Mouse (Mus musculus): ENCODE measurements around the gene Commd1. TPM values are rescaled to one million over a fixed set of nuclear protein-coding genes. Genes with fewer than 3 reads are reported as not detected.

Gene Commd1
- total RNA-seq, 2 experiments from 2014 or later = 139 to 159 TPM

GRCm38 (mm10) chr11:22891876-22892275, 90.3 kb downstream of the Commd1 start:
- no peak for DNase-seq (ENCODE audit: low spot score in 2 of 2)

GRCm38 (mm10) chr11:22891242-22891641, 90.9 kb downstream of the Commd1 start:
- DNase-seq (ENCODE audit: low spot score in 2 of 2) = no peak

DNA sequence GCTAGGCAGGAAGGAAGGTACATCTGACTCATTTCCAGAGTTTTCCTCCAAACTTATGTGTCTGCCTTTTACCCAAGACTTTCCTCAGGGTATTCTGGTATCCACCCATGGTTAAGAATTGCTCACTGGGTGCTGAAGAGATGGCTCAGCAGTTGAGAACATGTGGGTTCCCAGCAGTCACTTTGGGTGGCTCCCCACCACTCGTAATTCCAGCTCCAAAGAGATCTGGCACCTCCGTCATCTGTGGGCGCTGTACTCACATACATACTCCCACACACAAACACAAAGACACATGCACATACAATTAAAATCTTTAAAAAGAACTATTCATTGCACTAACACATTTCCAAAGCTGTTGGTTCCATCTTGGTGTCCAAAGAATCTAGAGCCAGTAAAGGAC, 93.0 kb downstream of the Commd1 start:
- DNase-seq (ENCODE audit: low spot score in 2 of 2) = no peak

DNA sequence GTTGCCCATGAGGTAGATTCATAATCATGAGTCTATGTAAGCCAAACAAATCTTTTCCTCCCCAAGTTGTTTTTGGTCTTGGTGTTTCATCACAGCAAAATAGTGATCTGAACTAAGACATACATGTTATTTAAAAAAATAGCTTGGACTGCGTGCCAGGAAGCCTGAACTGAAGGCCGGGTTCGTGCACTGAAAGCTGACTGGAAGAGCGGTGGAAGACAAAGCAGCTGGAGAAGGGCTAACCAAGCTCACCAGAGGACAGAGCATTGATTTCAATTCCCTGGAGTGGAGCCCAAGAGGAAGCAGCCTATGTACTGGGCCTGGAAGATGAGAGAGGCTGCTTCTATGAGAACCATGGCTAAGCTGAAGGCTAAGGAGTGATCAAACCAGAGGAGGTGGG, 95.2 kb downstream of the Commd1 start:
- DNase-seq (ENCODE audit: low spot score in 2 of 2) = no peak

DNA sequence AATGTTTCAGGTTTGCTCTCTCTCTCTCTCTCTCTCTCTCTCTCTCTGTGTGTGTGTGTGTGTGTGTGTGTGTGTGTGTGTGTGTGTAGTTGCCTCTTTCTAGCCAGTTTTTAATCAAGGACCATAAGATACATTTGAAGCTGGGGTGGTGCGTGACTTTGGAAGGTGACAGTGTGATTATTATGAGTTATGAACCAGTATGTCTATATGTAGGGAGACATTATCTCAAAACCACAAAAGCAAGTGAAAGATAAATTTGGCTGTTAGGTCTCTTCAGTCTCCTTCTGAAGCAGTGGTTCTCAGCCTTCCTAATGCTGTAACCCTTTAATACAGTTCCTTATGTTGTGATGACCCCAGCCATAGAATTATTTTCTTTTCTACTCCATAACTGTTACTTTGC, 96.8 kb downstream of the Commd1 start:
- no peak for DNase-seq (ENCODE audit: low spot score in 2 of 2)

GRCm38 (mm10) chr11:22883676-22884075, 98.5 kb downstream of the Commd1 start:
- DNase-seq (ENCODE audit: low spot score in 2 of 2) = no peak

DNA sequence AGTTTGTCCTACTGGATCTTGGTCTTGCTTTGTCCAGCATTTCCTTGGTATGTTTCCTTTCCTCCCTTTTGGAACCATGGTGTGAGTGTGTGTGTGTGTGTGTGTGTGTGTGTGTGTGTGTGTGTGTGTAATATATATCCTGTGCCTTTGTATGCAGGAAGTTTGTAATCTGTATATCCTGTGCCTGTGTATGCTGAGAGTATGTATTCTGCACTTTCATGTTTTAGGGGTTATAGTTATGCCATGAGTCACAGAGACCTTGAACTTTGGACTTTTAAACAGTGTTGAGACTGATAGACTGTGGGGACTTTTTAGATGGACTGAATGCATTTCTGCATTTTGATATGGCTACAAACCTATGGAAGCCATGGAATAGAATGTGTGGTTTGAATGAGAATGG, 99.3 kb downstream of the Commd1 start:
- no peak for DNase-seq (ENCODE audit: low spot score in 2 of 2)

DNA sequence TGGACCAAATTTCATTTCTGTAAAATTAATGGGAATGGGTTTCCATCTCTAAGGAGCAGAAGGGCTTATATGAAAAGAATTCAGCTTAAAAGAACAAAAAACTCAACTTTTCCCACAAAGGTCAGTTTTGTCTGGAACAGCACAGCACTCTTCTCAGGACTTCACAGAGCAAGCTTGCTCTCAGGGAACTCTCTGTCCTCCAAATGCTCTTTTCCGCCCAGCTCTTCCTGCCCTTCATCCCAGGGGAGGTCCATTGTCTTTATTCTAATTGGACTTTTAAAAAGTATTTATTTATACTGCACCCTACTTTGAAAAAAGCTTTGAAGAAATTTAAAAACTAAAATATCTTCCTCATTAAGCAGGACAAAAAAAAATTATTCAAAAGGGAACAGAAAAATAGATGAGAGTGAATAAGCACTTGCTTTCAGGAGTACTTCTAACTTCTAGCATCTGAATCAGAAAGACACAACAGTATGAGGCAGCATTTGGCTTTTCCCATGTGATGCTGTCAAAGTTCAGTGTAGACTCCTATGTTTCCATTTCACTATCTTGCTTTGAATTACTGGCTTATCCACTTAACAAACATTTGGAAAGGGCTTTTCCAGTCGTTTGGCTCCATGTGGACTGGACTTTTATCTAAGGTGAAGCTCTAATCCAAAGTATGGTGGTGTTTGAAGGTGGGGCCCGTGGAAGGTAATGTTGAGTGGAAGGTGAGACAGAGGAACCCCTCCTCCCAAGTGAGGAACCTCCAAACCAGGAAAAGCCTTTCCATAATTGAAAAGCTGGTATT, 101.6 kb downstream of the Commd1 start:
- DNase-seq (ENCODE audit: low spot score in 2 of 2) = no peak

- DNase-seq (ENCODE audit: low spot score in 2 of 2) = no peak
Measured at GRCm38 (mm10) chr11:22879645-22880044, 102.5 kb downstream of the Commd1 start.

DNA sequence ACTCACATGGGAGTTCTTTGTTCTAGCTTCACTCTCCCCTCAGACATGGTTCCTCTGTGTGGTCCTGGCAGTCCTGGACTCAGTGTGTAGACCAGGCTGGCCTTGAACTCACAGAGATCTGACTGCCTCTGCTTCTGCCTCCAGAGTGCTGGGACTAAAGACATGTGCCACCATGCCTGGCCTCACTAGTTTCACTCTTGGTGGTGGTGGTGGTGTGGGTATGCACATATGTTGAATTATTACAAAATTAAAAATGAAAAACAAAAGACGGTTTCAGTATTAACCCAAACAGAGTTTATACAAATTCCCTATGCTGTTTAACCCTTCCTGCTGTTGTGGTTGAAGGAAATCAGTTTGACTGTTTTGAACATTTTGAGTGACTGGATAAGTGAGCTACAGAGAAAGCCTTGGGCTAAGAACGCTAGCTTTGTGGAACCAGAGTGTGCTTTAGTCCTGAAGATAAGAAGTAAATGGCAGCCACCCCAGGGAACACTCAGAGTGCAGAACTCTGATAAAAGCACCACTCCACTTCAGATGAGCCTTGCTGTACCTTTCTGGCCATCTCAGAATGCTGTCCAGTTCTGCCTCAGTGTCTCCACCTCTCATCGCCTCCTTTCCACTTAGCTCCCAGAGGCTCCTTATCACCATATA, 105.4 kb downstream of the Commd1 start:
- no peak for DNase-seq (ENCODE audit: low spot score in 2 of 2)

DNA sequence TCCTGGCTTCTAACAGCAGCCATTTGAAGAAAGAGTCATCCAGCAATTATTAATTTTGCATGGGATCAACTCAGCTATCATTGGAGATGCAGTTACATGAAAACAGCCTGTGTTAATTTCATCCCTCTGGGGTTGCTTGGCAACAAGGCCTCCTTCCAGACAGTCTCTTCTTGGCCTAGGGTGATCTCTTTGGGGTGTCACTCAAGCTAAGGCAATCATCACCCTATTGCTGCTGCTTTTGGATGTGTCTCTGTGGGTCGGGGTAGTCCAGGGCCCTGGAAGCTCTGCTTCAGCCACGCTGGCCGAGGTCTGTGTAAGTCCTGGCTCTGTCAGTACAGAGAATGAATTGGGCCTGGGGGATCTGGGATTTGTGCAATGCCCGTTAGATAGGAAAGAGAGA, 106.9 kb downstream of the Commd1 start:
- no peak for DNase-seq (ENCODE audit: low spot score in 2 of 2)

GRCm38 (mm10) chr11:22874747-22875146, 107.4 kb downstream of the Commd1 start:
- no peak for DNase-seq (ENCODE audit: low spot score in 2 of 2)

GRCm38 (mm10) chr11:22873383-22873782, 108.8 kb downstream of the Commd1 start:
- no peak for DNase-seq (ENCODE audit: low spot score in 2 of 2)

GRCm38 (mm10) chr11:22872307-22872680, 109.9 kb downstream of the Commd1 start:
- no peak for DNase-seq (ENCODE audit: low spot score in 2 of 2)

GRCm38 (mm10) chr11:22871628-22872306, 110.4 kb downstream of the Commd1 start:
- no peak for DNase-seq (ENCODE audit: low spot score in 2 of 2)

DNA sequence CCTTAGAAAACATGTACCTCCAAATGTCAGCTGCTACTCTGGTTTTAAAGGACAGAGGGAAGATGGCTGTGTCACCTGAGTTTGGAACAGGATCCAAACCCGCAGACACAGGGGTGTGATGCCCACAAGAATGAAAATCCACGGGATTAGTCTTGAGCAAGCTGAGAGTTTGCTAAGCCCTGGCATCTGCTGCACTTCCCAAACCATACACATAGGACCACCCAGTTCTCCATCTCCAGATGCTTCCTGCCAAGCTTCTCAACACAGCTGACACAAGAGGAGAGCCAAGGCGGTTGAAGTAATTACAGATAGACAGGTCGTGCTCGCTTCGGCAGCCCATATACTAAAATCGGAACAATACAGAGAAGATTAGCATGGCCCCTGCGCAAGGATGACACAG, 113.6 kb downstream of the Commd1 start:
- DNase-seq (ENCODE audit: low spot score in 2 of 2) = no peak

- no peak for DNase-seq (ENCODE audit: low spot score in 2 of 2)
Measured at GRCm38 (mm10) chr11:22867691-22868090, 114.5 kb downstream of the Commd1 start.

GRCm38 (mm10) chr11:22865635-22866246, 116.4 kb downstream of the Commd1 start:
- no peak for DNase-seq (ENCODE audit: low spot score in 2 of 2)

GRCm38 (mm10) chr11:22864305-22865060, 117.7 kb downstream of the Commd1 start:
- no peak for DNase-seq (ENCODE audit: low spot score in 2 of 2)

DNA sequence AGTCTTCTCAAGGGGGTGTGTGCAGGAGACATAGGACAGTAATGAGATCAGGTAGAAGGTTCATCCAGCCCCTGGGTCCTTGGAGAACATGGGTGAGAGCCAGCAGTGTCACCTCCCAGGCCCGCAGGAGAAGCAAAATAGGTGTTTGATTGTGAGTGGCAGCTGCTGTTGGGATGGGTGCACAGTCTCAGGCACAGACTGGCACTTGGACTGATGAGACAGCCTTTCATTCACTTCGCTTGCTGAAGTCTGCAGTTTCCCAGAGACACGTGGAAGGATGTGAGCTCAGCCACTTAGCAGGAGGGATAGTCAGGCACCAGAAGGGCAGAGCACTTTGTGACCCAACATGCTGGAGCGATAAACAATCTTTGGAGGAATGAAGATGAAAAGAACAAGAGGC, 118.6 kb downstream of the Commd1 start:
- DNase-seq (ENCODE audit: low spot score in 2 of 2) = no peak

DNA sequence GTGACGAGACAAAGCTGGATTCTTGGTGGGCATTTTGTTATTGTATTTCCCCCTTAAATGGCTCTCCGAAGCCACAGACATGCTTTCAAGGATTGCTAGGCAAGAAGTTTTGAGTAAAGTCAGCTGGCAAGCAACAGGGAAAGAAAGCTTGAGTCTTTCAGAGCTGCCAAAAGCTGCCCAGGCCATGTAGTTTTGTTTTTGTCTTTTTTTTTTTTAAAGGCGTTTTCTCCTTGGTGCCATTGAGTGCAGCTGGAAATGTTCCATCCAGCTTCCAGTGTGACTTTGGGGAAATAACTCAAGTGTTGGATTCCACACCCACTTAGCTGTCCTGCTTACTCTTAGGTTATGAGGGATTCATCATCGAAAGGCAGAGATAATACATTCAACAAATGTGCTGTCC, 120.9 kb downstream of the Commd1 start:
- no peak for DNase-seq (ENCODE audit: low spot score in 2 of 2)
